Mouse (Mus musculus) hindbrain, embryonic 16.5 days (tissue): ENCODE data around the gene Ttc25. TPM values are rescaled to one million over a fixed set of nuclear protein-coding genes. Genes with fewer than 3 reads are reported as not detected.
"Not testable (repeated sequence)": the region's sequence is repeated elsewhere in the genome, so short reads cannot be mapped to it uniquely, and the experiment has no call there.

ENCODE experiments used
- ATAC-seq: fragments of 200-750 bp; cut with Nextera tagmentation; 2 replicates; pipeline ENCODE4 v1.8.0; 2017; ENCODE audit warnings: moderate TSS enrichment, moderate library complexity
- H3K27ac ChIP-seq: fragments of 300-500 bp; sonication (generic); 2 replicates; pipeline ENCODE4 v1.5.1; 2014; ENCODE audit warnings: low read depth, mild to moderate bottlenecking, control low read depth, low read length, moderate library complexity
- H3K27me3 ChIP-seq: fragments of 300-500 bp; sonication (generic); replicated peaks from 2 replicates; pipeline ENCODE4 v1.6.1; 2014; ENCODE audit warnings: low read length; ENCODE audit not compliant: control insufficient read depth, insufficient read depth
- H3K36me3 ChIP-seq: fragments of 300-500 bp; sonication (generic); 2 replicates; pipeline ENCODE4 v1.6.1; 2014; ENCODE audit warnings: mild to moderate bottlenecking, low read length, moderate library complexity, mixed read lengths; ENCODE audit not compliant: control insufficient read depth, insufficient read depth
- H3K4me1 ChIP-seq: fragments of 300-500 bp; sonication (generic); 2 replicates; pipeline ENCODE4 v1.6.1; 2014; ENCODE audit warnings: low read depth, low read length; ENCODE audit not compliant: control insufficient read depth, insufficient read depth
- H3K4me2 ChIP-seq: fragments of 300-500 bp; sonication (generic); 2 replicates; pipeline ENCODE4 v1.6.1; 2014; ENCODE audit warnings: mild to moderate bottlenecking, low read length, control low read depth, moderate library complexity
- H3K4me3 ChIP-seq: fragments of 300-500 bp; sonication (generic); 2 replicates; pipeline ENCODE4 v1.5.1; 2014; ENCODE audit warnings: mild to moderate bottlenecking, low read length, control low read depth, moderate library complexity
- H3K9ac ChIP-seq: fragments of 300-500 bp; sonication (generic); 2 replicates; pipeline ENCODE4 v1.6.1; 2014; ENCODE audit warnings: low read depth, mild to moderate bottlenecking, control low read depth, low read length, moderate library complexity
- H3K9me3 ChIP-seq: fragments of 300-500 bp; sonication (generic); 2 replicates; pipeline ENCODE4 v1.6.1; 2014; ENCODE audit warnings: mild to moderate bottlenecking, low read length, moderate library complexity; ENCODE audit not compliant: control insufficient read depth
- WGBS: fragments of 180-500 bp; shearing (Covaris S2); extraction: QIAGEN DNeasy Blood & Tissue Kit; methylation state at CpG from one replicate; pipeline ENCODE4 v1.1.7; 2014; 5-methylcytosine and 5-hydroxymethylcytosine counted together
- polyA plus RNA-seq: library from polyadenylated mRNA; unstranded; fragments of >200 nt; fragmentation: Nextera tagmentation; extraction: Ambion mirVana; gene quantifications from 2 replicates; pipeline ENCODE4 v1.2.1, GENCODE M21; 2015

Gene Ttc25
- polyA plus RNA-seq, 1 experiment from 2014 or later: 2.2 TPM

DNA sequence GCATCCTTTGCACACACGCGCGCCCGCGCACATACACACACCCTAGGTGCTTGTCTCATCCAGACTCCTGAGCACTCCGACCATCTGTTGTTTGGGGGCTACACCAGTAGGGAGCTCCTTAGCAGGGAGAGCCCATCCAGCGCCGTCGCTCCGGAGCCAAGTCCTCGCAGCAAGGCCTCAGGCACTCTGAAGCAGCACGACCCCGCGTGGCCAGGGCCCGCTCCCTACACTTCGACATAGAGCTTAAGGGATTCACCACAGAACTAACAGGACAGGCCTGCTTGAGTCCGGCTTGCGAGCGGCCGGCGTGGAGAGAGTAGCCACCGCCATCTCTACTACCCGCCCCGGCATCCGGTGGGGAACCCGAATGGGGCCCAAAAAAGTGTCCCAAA, 18.3 kb upstream of the Ttc25 start:
- Histone ChIP-seq H3K4me2 (peak overlapping the region; percentile 75), H3K27ac (peak overlapping the region; percentile 90), H3K4me1 (peaks cover 26% of the 10 kb centered on the region), H3K4me3 (peak overlapping the region; percentile 77), H3K27me3 (no peaks in the 10 kb centered on the region), H3K9ac (peak overlapping the region; percentile 90), H3K9me3 (no peaks in the 10 kb centered on the region), H3K36me3 (peaks cover 12% of the 10 kb centered on the region)
- peak; percentile 15 for ATAC-seq
- WGBS: under 1% methylated on average over 26 of the region's 26 CpGs

DNA sequence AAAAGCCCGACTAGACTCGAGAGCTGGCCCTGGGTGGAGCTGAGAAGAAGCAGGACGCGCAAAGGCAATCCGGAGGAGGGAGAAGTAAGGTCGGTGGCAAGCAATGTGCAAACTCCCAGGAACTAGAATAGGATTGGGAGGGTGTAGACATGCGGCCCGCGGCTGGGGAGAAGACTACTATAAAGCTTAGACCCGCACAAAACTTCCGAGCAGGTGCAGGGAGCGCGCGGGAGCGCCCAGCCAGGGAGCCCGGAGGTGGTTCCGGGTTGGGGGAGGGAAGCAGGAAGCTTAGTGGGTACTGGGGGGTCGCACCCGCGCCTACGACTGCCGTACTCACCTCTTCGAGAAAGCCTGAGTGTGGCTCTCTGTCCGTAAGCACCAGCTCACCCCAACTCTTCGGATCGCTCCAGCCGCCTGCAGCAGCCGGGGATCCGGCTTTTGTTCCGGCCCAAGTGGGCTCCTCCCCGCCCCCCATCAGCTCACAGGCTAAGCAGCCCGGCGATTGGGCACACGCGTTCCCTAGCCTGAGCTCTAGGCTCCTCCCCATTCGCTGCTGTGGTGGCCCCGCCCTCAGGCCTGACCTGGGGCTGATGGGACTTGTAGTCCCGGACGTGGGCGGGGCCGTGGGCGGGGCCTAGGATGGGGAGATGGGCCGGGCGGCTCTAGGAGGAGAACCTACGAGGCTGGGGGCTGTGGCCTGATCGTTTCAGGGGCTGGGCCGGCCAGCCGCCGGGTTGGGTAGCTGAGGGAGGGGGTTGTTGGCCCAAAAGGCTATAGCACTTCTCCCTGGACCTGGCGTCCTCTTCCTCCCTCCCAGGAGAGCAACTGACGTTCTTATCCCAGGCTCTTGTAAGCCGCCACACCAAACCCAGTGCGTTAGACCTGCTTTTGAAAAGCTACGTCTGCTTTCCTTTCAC, 17.7 kb upstream of the Ttc25 start, which contains the start of gene Acly:
Acly (minus strand) TSS at position 543 of the 917 bp plus-strand sequence.
- under 1% methylated on average over 44 of the region's 54 CpGs for WGBS
- ATAC-seq: peak; percentile 99
- Histone ChIP-seq H3K4me1 (peaks cover 26% of the 10 kb centered on the region), H3K27ac (peak within 1 kb of the TSS; percentile 90), H3K36me3 (peaks cover 6% of the 10 kb centered on the region), H3K9me3 (no peaks in the 10 kb centered on the region), H3K9ac (peak within 1 kb of the TSS; percentile 90), H3K4me2 (peak within 1 kb of the TSS; percentile 82), H3K4me3 (peak within 1 kb of the TSS; percentile 77), H3K27me3 (no peaks in the 10 kb centered on the region)

DNA sequence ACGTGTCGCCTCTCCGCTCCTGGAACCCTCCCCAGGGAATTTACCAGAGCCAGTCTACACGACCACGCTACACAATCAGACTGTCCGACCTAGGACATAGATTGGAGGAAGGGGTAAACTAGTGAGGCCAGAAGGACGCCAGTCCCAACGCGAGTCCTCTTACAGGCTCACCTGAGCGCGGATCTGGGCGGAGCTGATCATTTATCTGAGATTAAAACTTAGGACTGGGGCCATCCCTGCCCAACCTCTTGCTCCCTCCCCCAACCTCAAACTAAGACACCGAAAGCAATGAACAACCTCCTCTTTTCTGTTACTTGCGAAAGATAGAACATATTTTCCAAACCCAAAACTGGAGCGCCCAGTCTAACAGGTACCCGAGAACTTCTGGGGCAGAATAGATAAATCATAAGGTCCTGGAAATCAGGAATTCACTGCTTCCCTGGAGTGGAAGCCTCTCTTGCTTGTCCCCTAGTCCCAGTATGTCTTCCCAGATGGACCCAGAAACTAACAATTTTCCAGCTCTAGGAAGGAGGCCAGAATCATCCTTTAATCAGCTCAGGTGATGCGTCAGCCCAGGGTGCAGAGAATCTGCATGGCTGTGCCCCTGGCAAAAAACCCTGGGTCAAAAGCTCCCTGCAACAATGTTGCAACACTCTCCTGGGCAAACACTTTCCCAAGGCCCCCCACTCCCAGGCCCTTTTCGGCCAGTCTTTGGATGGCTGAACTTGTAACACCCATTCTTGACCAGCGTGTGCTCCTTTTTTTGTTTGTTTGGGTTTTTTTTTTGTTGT, 16.8 kb upstream of the Ttc25 start:
- Histone ChIP-seq H3K36me3 (no peaks in the 10 kb centered on the region), H3K27ac (peak overlapping the region; percentile 88), H3K9ac (peak overlapping the region; percentile 78), H3K9me3 (no peaks in the 10 kb centered on the region), H3K27me3 (no peaks in the 10 kb centered on the region), H3K4me2 (peak overlapping the region; percentile 82), H3K4me3 (peak overlapping the region; percentile 77), H3K4me1 (peaks cover 26% of the 10 kb centered on the region)
- 26% methylated on average over 19 of the region's 19 CpGs for WGBS
- no peak for ATAC-seq

DNA sequence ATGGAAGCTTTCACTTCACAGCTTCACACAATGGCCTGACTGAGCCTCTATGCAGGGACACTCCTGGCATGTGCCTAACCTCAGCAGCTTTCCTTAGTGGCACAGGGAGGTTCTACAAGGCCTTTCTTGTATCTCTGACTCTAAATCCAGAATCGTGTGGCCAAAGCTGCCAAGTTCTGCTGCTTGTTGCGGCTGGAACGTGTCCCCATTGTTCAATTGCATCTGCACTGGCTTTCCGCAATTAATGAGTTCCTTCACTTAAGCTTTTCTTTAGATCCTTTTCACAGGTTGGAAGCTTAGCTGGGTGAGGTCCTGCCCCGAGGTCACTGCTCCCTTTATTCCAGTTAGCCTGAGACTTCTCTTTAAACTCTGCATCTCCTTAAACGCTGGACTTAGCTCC, 11.5 kb upstream of the Ttc25 start:
- WGBS: 44% methylated on average over 6 of the region's 6 CpGs
- H3K36me3 ChIP-seq: no peaks in the 10 kb centered on the region
- no peak overlapping the region for H3K4me2 ChIP-seq
- H3K4me3 ChIP-seq: no peak overlapping the region
- no peak overlapping the region for H3K27ac ChIP-seq
- H3K4me1 ChIP-seq: no peaks in the 10 kb centered on the region
- no peaks in the 10 kb centered on the region for H3K9me3 ChIP-seq
- H3K9ac ChIP-seq: no peak overlapping the region
- no peaks in the 10 kb centered on the region for H3K27me3 ChIP-seq
- ATAC-seq: no peak

DNA sequence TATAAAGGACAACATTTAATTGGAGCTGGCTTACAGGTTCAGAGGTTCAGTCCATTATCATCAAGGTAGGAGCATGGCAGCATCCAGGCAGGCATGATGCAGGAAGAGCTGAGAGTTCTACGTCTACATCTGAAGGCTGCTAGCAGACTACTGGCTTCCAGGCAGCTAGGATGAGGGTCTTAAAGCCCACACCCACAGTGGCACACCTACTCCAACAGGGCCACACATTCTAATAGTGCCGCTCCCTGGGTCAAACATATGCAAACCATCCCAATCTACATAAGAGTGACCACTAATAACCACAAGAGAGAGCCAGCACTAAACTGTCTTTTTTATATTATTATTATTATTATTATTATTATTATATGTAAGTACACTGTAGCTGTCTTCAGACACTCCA, 11.0 kb upstream of the Ttc25 start:
- not testable (repeated sequence) for ATAC-seq, H3K27me3 ChIP-seq
- 86% methylated on average over 2 of the region's 2 CpGs for WGBS

DNA sequence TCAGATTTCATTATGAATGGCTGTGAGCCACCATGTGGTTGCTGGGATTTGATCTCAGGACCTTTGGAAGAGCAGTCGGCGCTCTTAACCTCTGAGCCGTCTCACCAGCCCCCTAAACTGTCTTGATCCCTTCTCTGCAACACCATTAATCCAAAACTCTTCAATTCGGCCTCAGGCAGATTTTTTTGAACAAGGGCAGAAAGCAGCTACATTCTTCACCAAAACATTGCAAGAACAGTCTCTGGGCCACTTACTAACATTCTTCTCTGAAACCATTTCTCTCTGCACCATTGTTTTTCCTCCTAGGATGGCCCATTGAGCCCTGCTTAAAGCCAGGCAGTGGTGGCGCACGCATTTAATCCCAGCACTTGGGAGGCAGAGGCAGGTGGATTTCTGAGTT, 10.6 kb upstream of the Ttc25 start:
- ATAC-seq, H3K9ac ChIP-seq, H3K9me3 ChIP-seq, H3K4me1 ChIP-seq, H3K36me3 ChIP-seq, H3K4me2 ChIP-seq, H3K27me3 ChIP-seq, H3K4me3 ChIP-seq, H3K27ac ChIP-seq: not testable (repeated sequence)
- 87% methylated on average over 6 of the region's 6 CpGs for WGBS

More for the DNA sequence above, 11.0 kb upstream of the Ttc25 start:
- not testable (repeated sequence) for H3K4me3 ChIP-seq, H3K36me3 ChIP-seq, H3K4me2 ChIP-seq, H3K27ac ChIP-seq, H3K9me3 ChIP-seq, H3K4me1 ChIP-seq, H3K9ac ChIP-seq

DNA sequence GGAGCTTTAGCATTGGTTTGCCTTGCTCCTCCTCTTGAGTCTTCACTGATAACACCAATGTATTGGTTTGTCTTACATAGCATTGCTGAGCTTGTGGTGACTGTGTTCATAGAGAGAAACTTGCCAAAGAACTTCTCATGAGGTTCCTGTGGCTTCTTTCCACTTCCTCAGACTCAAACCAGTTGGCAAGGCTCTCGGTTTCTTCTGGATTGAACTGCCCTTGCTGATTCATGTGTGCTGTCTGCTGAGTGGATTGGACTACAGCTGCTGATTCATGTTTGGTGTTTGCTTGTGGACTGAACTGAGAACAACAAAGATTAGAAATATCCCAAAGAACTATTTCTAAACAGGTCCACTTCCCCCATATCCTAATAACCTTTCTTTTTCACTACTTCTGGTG, 9.4 kb upstream of the Ttc25 start:
- Histone ChIP-seq H3K9me3 (no peaks in the 10 kb centered on the region), H3K4me3 (no peak overlapping the region), H3K27ac (no peak overlapping the region), H3K9ac (no peak overlapping the region), H3K27me3 (no peaks in the 10 kb centered on the region), H3K4me1 (no peaks in the 10 kb centered on the region), H3K36me3 (no peaks in the 10 kb centered on the region), H3K4me2 (no peak overlapping the region)
- 83% methylated on average over 1 of the region's 1 CpGs for WGBS
- ATAC-seq: no peak

DNA sequence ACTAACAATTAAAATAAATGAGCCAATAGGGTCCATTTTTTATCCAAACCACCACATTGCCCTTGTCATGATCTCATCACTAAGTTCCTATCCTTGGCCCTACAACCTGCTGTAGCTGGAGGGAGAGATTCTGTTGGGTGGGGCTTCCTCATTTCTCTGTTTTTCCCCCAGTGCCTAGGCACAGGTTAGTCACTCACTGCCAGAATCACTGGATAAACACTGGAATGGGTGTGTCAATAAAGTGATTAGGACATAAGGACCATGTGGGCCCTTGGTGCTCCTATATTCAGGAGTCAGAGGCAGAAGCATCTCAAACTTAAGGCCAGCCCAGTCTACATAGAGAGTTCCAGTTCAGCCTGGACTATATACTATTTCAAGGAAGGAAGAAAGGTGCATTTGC, 8.9 kb upstream of the Ttc25 start:
- Histone ChIP-seq H3K36me3 (no peaks in the 10 kb centered on the region), H3K27ac (no peak overlapping the region), H3K4me1 (no peaks in the 10 kb centered on the region), H3K9ac (no peak overlapping the region), H3K9me3 (no peaks in the 10 kb centered on the region), H3K4me2 (no peak overlapping the region), H3K27me3 (no peaks in the 10 kb centered on the region), H3K4me3 (no peak overlapping the region)
- ATAC-seq: no peak

DNA sequence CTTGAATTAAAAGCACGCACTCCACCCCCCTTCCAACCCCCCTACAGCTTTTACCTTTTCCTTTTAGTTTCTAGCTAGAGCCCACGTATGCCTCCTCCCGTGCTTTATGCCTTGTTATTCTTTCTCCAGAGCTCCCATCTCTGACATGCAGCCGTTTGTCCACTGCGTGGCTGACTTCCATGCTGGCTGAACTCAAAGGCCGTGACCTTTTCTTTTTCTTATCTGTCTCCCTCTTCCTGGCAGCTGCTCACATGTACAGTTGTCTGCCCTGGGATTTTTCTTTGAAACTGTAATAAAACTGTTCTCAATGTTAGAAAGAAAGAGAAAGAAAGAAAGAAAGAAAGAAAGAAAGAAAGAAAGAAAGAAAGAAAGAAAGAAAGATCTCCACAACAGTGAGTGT, 4.4 kb upstream of the Ttc25 start:
- Histone ChIP-seq H3K27ac (no peak overlapping the region), H3K9ac (no peak overlapping the region), H3K4me1 (peaks cover 9% of the 10 kb centered on the region; the same call in 1 of the 2 replicates), H3K9me3 (no peaks in the 10 kb centered on the region), H3K4me3 (no peak overlapping the region), H3K4me2 (no peak overlapping the region), H3K36me3 (no peaks in the 10 kb centered on the region), H3K27me3 (no peaks in the 10 kb centered on the region)
- no peak for ATAC-seq
- 46% methylated on average over 6 of the region's 6 CpGs for WGBS
